Mouse (Mus musculus): ENCODE results near the gene Samd4. TPM values are rescaled to one million over a fixed set of nuclear protein-coding genes. Genes with fewer than 3 reads are reported as not detected.

Samd4 gene
- 6.2 and 7.0 TPM in 2 replicates for polyA plus RNA-seq (2012; rRNA removed)

DNA sequence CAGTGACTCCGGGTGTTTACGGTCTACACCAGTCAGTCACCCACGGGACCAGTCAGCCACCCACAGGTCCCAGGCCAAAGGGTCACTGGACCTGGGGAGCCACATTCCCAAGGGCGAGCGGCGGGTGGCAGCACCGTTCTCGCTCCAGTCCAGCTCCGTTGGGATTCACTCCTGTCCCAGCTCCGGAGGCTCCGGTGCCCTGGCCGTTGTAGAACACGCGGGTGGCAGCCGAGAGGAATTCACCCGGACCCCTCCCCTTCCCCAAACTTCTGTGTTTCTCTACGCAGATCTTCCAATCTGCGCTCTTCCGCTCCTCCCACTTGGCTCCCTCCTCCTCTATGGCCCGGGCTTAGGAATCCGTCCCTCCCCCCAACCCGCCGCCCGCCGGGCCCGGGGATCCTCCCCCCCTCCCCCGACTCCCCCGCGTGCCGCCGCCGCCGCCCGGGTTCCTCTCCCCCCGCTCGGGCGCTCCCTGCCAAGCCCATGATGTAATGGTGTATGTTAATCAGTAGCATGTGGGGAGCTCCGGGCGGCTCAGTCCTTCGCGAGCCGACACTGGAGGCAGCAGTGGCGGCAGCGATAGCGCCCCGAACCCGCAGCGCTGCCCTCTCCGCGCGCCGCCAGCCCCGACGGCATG, at the start of gene Samd4:
Gene Samd4 (plus strand): TSS at position 424 of the 637 bp plus-strand sequence.

Other genes starting within 250 kb of the Samd4 start
- 4.4 and 5.4 TPM in 2 replicates for gene Cdkn3, start 122.3 kb upstream of the Samd4 start, polyA plus RNA-seq (2012; rRNA removed)
- 94.9 and 97.3 TPM in 2 replicates for gene Cnih1, start 94.4 kb upstream of the Samd4 start, polyA plus RNA-seq (2012; rRNA removed)
- 81.6 and 87.3 TPM in 2 replicates for gene Gmfb, start 60.6 kb upstream of the Samd4 start, polyA plus RNA-seq (2012; rRNA removed)
- 10.4 and 12.3 TPM in 2 replicates for gene Cgrrf1, start 50.7 kb upstream of the Samd4 start, polyA plus RNA-seq (2012; rRNA removed)

Measured in central nervous system, embryonic 18 days (tissue).